In genomic region chr7:142341564-142342246, GRCm38 (mm10) we compare ENCODE assay signal across 17 mouse cellular contexts. TPM values are rescaled to one million over a fixed set of nuclear protein-coding genes. Genes with fewer than 3 reads are reported as not detected.
DNase-seq lines count a peak whose midpoint lies in the region; ATAC-seq and TF ChIP-seq lines count a peak whose summit lies in the region.
"Had no signal": no experiment of that assay in that cellular context is flagged by ENCODE, and none has a peak within 500 bp of the region (broad histone marks: within the 10 kb centered on the region; RNA-seq: fewer than 3 reads in every experiment).

No protein-coding gene starts in this region.

- no peaks in the 10 kb centered on the region for H3K4me1 ChIP-seq in midbrain, postnatal 0 days (ENCODE audit: insufficient read depth, low read length)
- H3K4me1 ChIP-seq: midbrain, embryonic 13.5 days had no signal

- DNase-seq in layer of hippocampus, adult 2 months (ENCODE audit: low spot score in 2 of 2) = no peak
- no peak for DNase-seq in layer of hippocampus, adult 8-10 months (ENCODE audit: low spot score in 2 of 2)
- DNase-seq in fat pad, adult 2 months (ENCODE audit: extremely low read depth, low read depth, low spot score) = peak; percentile 87
- peak; percentile 44 for DNase-seq in naive thymus-derived CD4-positive, alpha-beta T cell, adult 2 months (ENCODE audit: low read depth)
- no peak for DNase-seq in adrenal gland, adult (ENCODE audit: inconsistent age in 2 of 2, low spot score in 1 of 2)
- no peak for DNase-seq in midbrain, postnatal 0 days (ENCODE audit: low spot score)
- DNase-seq in retina, postnatal 1 day = no peak
- DNase-seq: adrenal gland, adult 2 months; cerebellum, adult 9-10 months; heart, adult 11 months had no signal

- 83% methylated on average over 10 of the region's 10 CpGs for WGBS in midbrain, postnatal 0 days

- H3K27ac ChIP-seq in layer of hippocampus, adult 2 months = peak overlapping the region; percentile 51; the same call in 1 of the 2 replicates
- H3K27ac ChIP-seq in midbrain, postnatal 0 days (ENCODE audit: low read depth, low read length) = no peak overlapping the region
- H3K27ac ChIP-seq: forebrain, embryonic 10.5 days; kidney, postnatal 0 days; midbrain, embryonic 13.5 days had no signal

- ATAC-seq in activated CD4-positive, CD25-positive, alpha-beta regulatory T cell, adult 4 months = peak; percentile 40
- no peak for ATAC-seq in midbrain, postnatal 0 days (ENCODE audit: low FRiP score)
- ATAC-seq: midbrain, embryonic 13.5 days had no signal

- H3K4me2 ChIP-seq in midbrain, postnatal 0 days (ENCODE audit: low read depth, low read length, poor library complexity, severe bottlenecking) = no peak overlapping the region
- H3K4me2 ChIP-seq: midbrain, embryonic 13.5 days had no signal

- no peak overlapping the region for H3K9ac ChIP-seq in midbrain, postnatal 0 days (replicated peaks; ENCODE audit: low read length, poor library complexity, severe bottlenecking)

- no peak for TF ChIP-seq CTCF in layer of hippocampus, adult 2 months (conservative IDR thresholded peaks at IDR 0.05)
- no peak for TF ChIP-seq CTCF in midbrain, postnatal 0 days (IDR thresholded peaks at IDR 0.05)

- no peak overlapping the region for H3K4me3 ChIP-seq in layer of hippocampus, adult 2 months
- H3K4me3 ChIP-seq in midbrain, postnatal 0 days (ENCODE audit: low read depth, low read length) = no peak overlapping the region
- H3K4me3 ChIP-seq: forebrain, embryonic 10.5 days; midbrain, embryonic 13.5 days had no signal

- no peaks in the 10 kb centered on the region for H3K27me3 ChIP-seq in midbrain, postnatal 0 days (ENCODE audit: insufficient read depth, low read length)
- H3K27me3 ChIP-seq: midbrain, embryonic 13.5 days had no signal

- no peaks in the 10 kb centered on the region for H3K9me3 ChIP-seq in midbrain, postnatal 0 days (ENCODE audit: low read length)
- H3K9me3 ChIP-seq: forebrain, embryonic 10.5 days; midbrain, embryonic 13.5 days had no signal

- H3K36me3 ChIP-seq in midbrain, postnatal 0 days (ENCODE audit: insufficient read depth, low read length) = no peaks in the 10 kb centered on the region
- H3K36me3 ChIP-seq: forebrain, embryonic 10.5 days; midbrain, embryonic 13.5 days had no signal

RNA-seq across cellular contexts. Expression of gene Ifitm10, which starts 31.8 kb away (rescaled TPM):
- total RNA-seq in layer of hippocampus, adult 2 months (2021) = 10 to 100 TPM; 35.3 to 38.6 TPM
- 10 to 100 TPM; 33.3 to 40.3 (median 35.8) TPM for total RNA-seq in layer of hippocampus, adult 8-10 months (2022)
- polyA plus RNA-seq in activated CD4-positive, CD25-positive, alpha-beta regulatory T cell, adult 4 months (2017; shearing (Covaris generic)) = 1 to 10 TPM; 1.9 to 2.5 TPM
- 16.4 and 21.8 TPM in 2 replicates for total RNA-seq in midbrain, postnatal 0 days (2014; rRNA removed)
- 20.8 and 23.5 TPM in 2 replicates for polyA plus RNA-seq in midbrain, postnatal 0 days (2015; fragmentation: Nextera tagmentation; extraction: Ambion mirVana)
- polyA plus RNA-seq: testis, adult 2 months had no signal

RNA-seq across cellular contexts. Expression of gene Krtap5-4, which starts 38.4 kb away (rescaled TPM):
- total RNA-seq in layer of hippocampus, adult 2 months (2021) = not detected
- total RNA-seq in layer of hippocampus, adult 8-10 months (2022) = not detected
- not detected for polyA plus RNA-seq in activated CD4-positive, CD25-positive, alpha-beta regulatory T cell, adult 4 months (2017; shearing (Covaris generic))
- not detected in 2 replicates for total RNA-seq in midbrain, postnatal 0 days (2014; rRNA removed)
- not detected in 2 replicates for polyA plus RNA-seq in midbrain, postnatal 0 days (2015; fragmentation: Nextera tagmentation; extraction: Ambion mirVana)
- total RNA-seq: adrenal gland, adult 2 months; ES-E14; left cerebral cortex, postnatal 10 days had no signal
- polyA plus RNA-seq: adrenal gland, adult 2 months; forebrain, embryonic 10.5 days; kidney, postnatal 0 days; midbrain, embryonic 13.5 days; testis, adult 2 months had no signal

RNA-seq across cellular contexts. Expression of gene Gm49369, which starts 40.8 kb away (rescaled TPM):
- total RNA-seq in layer of hippocampus, adult 2 months (2021) = 1 to 10 TPM in 1 of 2 experiments, not detected in 1; 4.4 TPM
- 10 to 100 TPM in 2 of 4 experiments, 1 to 10 TPM in 2; 2.0 to 27.5 (median 16.4) TPM for total RNA-seq in layer of hippocampus, adult 8-10 months (2022)
- not detected for polyA plus RNA-seq in activated CD4-positive, CD25-positive, alpha-beta regulatory T cell, adult 4 months (2017; shearing (Covaris generic))
- total RNA-seq in midbrain, postnatal 0 days (2014; rRNA removed) = 3.3 TPM in 1 of 2 replicates, not detected in the other
- polyA plus RNA-seq in midbrain, postnatal 0 days (2015; fragmentation: Nextera tagmentation; extraction: Ambion mirVana) = not detected in 2 replicates
- polyA plus RNA-seq: adrenal gland, adult 2 months; forebrain, embryonic 10.5 days; kidney, postnatal 0 days; midbrain, embryonic 13.5 days; testis, adult 2 months had no signal

RNA-seq across cellular contexts. Expression of gene Krtap5-1, which starts 44.8 kb away (rescaled TPM):
- total RNA-seq in layer of hippocampus, adult 2 months (2021) = not detected
- total RNA-seq in layer of hippocampus, adult 8-10 months (2022) = not detected
- not detected for polyA plus RNA-seq in activated CD4-positive, CD25-positive, alpha-beta regulatory T cell, adult 4 months (2017; shearing (Covaris generic))
- total RNA-seq in midbrain, postnatal 0 days (2014; rRNA removed) = not detected in 2 replicates
- polyA plus RNA-seq in midbrain, postnatal 0 days (2015; fragmentation: Nextera tagmentation; extraction: Ambion mirVana) = not detected in 2 replicates
- total RNA-seq: adrenal gland, adult 2 months; ES-E14; left cerebral cortex, postnatal 10 days had no signal
- polyA plus RNA-seq: adrenal gland, adult 2 months; forebrain, embryonic 10.5 days; kidney, postnatal 0 days; midbrain, embryonic 13.5 days; testis, adult 2 months had no signal

RNA-seq across cellular contexts. Expression of gene Ctsd, which starts 46.1 kb away (rescaled TPM):
- 100 to 1,000 TPM; 291 to 297 TPM for total RNA-seq in layer of hippocampus, adult 2 months (2021)
- 1,000 to 10,000 TPM in 2 of 4 experiments, 100 to 1,000 TPM in 2; 302 to 1,974 (median 897) TPM for total RNA-seq in layer of hippocampus, adult 8-10 months (2022)
- 100 to 1,000 TPM; 287 to 288 TPM for polyA plus RNA-seq in activated CD4-positive, CD25-positive, alpha-beta regulatory T cell, adult 4 months (2017; shearing (Covaris generic))
- total RNA-seq in midbrain, postnatal 0 days (2014; rRNA removed) = 520 and 652 TPM in 2 replicates
- polyA plus RNA-seq in midbrain, postnatal 0 days (2015; fragmentation: Nextera tagmentation; extraction: Ambion mirVana) = 320 and 345 TPM in 2 replicates

Comparison
In these comparisons a context has a peak if more than half of its experiments do, and no peak if none do; other contexts are left out.
1. DNase-seq: peak in fat pad, adult 2 months (single experiment) and naive thymus-derived CD4-positive, alpha-beta T cell, adult 2 months (single experiment); none in layer of hippocampus, adult 2 months (0 of 2), layer of hippocampus, adult 8-10 months (0 of 2), adrenal gland, adult (0 of 2), midbrain, postnatal 0 days (single experiment) and retina, postnatal 1 day (single experiment).